Mouse (Mus musculus): ENCODE results near the gene Ank2. TPM values are rescaled to one million over a fixed set of nuclear protein-coding genes. Genes with fewer than 3 reads are reported as not detected.

Gene Ank2
- polyA plus RNA-seq, 1 experiment: 423 TPM

GRCm38 (mm10) chr3:127118777-127119176, 380.4 kb downstream of the Ank2 start:
- TF ChIP-seq POLR2A (IDR thresholded peaks at IDR 0.05; ENCODE audit: insufficient read depth, low read depth, low read length) (no peak), CTCF (IDR thresholded peaks at IDR 0.05; ENCODE audit: insufficient read depth, low read depth, low read length) (no peak)
- Histone ChIP-seq H3K4me3 (ENCODE audit: insufficient read depth, low read depth, low read length) (no peak overlapping the region), H3K27ac (ENCODE audit: insufficient read depth, low read depth, low read length) (no peak overlapping the region), H3K4me1 (ENCODE audit: control insufficient read depth, insufficient read depth, low read length) (peaks cover 6% of the 10 kb centered on the region)
- 84% methylated on average over 4 of the region's 4 CpGs for WGBS

- Histone ChIP-seq H3K27ac (ENCODE audit: insufficient read depth, low read depth, low read length) (no peak overlapping the region), H3K4me3 (ENCODE audit: insufficient read depth, low read depth, low read length) (no peak overlapping the region), H3K4me1 (ENCODE audit: control insufficient read depth, insufficient read depth, low read length) (no peaks in the 10 kb centered on the region)
- 50% methylated on average over 6 of the region's 6 CpGs for WGBS
- TF ChIP-seq CTCF (IDR thresholded peaks at IDR 0.05; ENCODE audit: insufficient read depth, low read depth, low read length) (no peak), POLR2A (IDR thresholded peaks at IDR 0.05; ENCODE audit: insufficient read depth, low read depth, low read length) (no peak)
Observed at GRCm38 (mm10) chr3:127116226-127116625, 382.9 kb downstream of the Ank2 start.

- WGBS: 72% methylated on average over 7 of the region's 7 CpGs
- no peaks in the 10 kb centered on the region; the same call in 1 of the 2 replicates for H3K4me1 ChIP-seq (ENCODE audit: control insufficient read depth, insufficient read depth, low read length)
- no peak overlapping the region for H3K4me3 ChIP-seq (ENCODE audit: insufficient read depth, low read depth, low read length)
- TF ChIP-seq POLR2A (IDR thresholded peaks at IDR 0.05; ENCODE audit: insufficient read depth, low read depth, low read length) (no peak), CTCF (IDR thresholded peaks at IDR 0.05; ENCODE audit: insufficient read depth, low read depth, low read length) (no peak)
- no peak overlapping the region for H3K27ac ChIP-seq (ENCODE audit: insufficient read depth, low read depth, low read length)
Observed at GRCm38 (mm10) chr3:127113238-127113637, 385.9 kb downstream of the Ank2 start.

GRCm38 (mm10) chr3:127109413-127109812, 389.7 kb downstream of the Ank2 start:
- no peak for TF ChIP-seq CTCF (IDR thresholded peaks at IDR 0.05; ENCODE audit: insufficient read depth, low read depth, low read length)
- TF ChIP-seq POLR2A (IDR thresholded peaks at IDR 0.05; ENCODE audit: insufficient read depth, low read depth, low read length): no peak
- WGBS: 60% methylated on average over 3 of the region's 3 CpGs
- peaks cover 9% of the 10 kb centered on the region for H3K4me1 ChIP-seq (ENCODE audit: control insufficient read depth, insufficient read depth, low read length)
- no peak overlapping the region for H3K4me3 ChIP-seq (ENCODE audit: insufficient read depth, low read depth, low read length)
- H3K27ac ChIP-seq (ENCODE audit: insufficient read depth, low read depth, low read length): no peak overlapping the region

GRCm38 (mm10) chr3:127108481-127108880, 390.7 kb downstream of the Ank2 start:
- 57% methylated on average over 2 of the region's 2 CpGs for WGBS
- H3K27ac ChIP-seq (ENCODE audit: insufficient read depth, low read depth, low read length): no peak overlapping the region
- no peak for TF ChIP-seq POLR2A (IDR thresholded peaks at IDR 0.05; ENCODE audit: insufficient read depth, low read depth, low read length)
- TF ChIP-seq CTCF (IDR thresholded peaks at IDR 0.05; ENCODE audit: insufficient read depth, low read depth, low read length): no peak
- no peak overlapping the region for H3K4me3 ChIP-seq (ENCODE audit: insufficient read depth, low read depth, low read length)
- peaks cover 9% of the 10 kb centered on the region for H3K4me1 ChIP-seq (ENCODE audit: control insufficient read depth, insufficient read depth, low read length)

GRCm38 (mm10) chr3:127107281-127107680, 391.9 kb downstream of the Ank2 start:
- 32% methylated on average over 5 of the region's 5 CpGs for WGBS
- H3K27ac ChIP-seq (ENCODE audit: insufficient read depth, low read depth, low read length): no peak overlapping the region

GRCm38 (mm10) chr3:127101326-127101725, 397.8 kb downstream of the Ank2 start:
- no peak overlapping the region for H3K27ac ChIP-seq (ENCODE audit: insufficient read depth, low read depth, low read length)
- peaks cover 6% of the 10 kb centered on the region for H3K4me1 ChIP-seq (ENCODE audit: control insufficient read depth, insufficient read depth, low read length)
- 96% methylated on average over 1 of the region's 1 CpGs for WGBS
- H3K4me3 ChIP-seq (ENCODE audit: insufficient read depth, low read depth, low read length): no peak overlapping the region
- no peak for TF ChIP-seq CTCF (IDR thresholded peaks at IDR 0.05; ENCODE audit: insufficient read depth, low read depth, low read length)
- no peak for TF ChIP-seq POLR2A (IDR thresholded peaks at IDR 0.05; ENCODE audit: insufficient read depth, low read depth, low read length)

More at GRCm38 (mm10) chr3:127107281-127107680, 391.9 kb downstream of the Ank2 start:
- Histone ChIP-seq H3K4me1 (ENCODE audit: control insufficient read depth, insufficient read depth, low read length) (peaks cover 9% of the 10 kb centered on the region), H3K4me3 (ENCODE audit: insufficient read depth, low read depth, low read length) (no peak overlapping the region)
- TF ChIP-seq CTCF (IDR thresholded peaks at IDR 0.05; ENCODE audit: insufficient read depth, low read depth, low read length): no peak
- no peak for TF ChIP-seq POLR2A (IDR thresholded peaks at IDR 0.05; ENCODE audit: insufficient read depth, low read depth, low read length)

GRCm38 (mm10) chr3:127097745-127098144, 401.4 kb downstream of the Ank2 start:
- WGBS: 79% methylated on average over 1 of the region's 1 CpGs
- TF ChIP-seq POLR2A (IDR thresholded peaks at IDR 0.05; ENCODE audit: insufficient read depth, low read depth, low read length) (no peak), CTCF (IDR thresholded peaks at IDR 0.05; ENCODE audit: insufficient read depth, low read depth, low read length) (no peak)
- Histone ChIP-seq H3K4me3 (ENCODE audit: insufficient read depth, low read depth, low read length) (no peak overlapping the region), H3K4me1 (ENCODE audit: control insufficient read depth, insufficient read depth, low read length) (peaks cover 7% of the 10 kb centered on the region), H3K27ac (ENCODE audit: insufficient read depth, low read depth, low read length) (no peak overlapping the region)

GRCm38 (mm10) chr3:127097106-127097505, 402.0 kb downstream of the Ank2 start:
- no peak for TF ChIP-seq CTCF (IDR thresholded peaks at IDR 0.05; ENCODE audit: insufficient read depth, low read depth, low read length)
- TF ChIP-seq POLR2A (IDR thresholded peaks at IDR 0.05; ENCODE audit: insufficient read depth, low read depth, low read length): no peak
- no peak overlapping the region for H3K27ac ChIP-seq (ENCODE audit: insufficient read depth, low read depth, low read length)
- H3K4me3 ChIP-seq (ENCODE audit: insufficient read depth, low read depth, low read length): no peak overlapping the region
- peaks cover 7% of the 10 kb centered on the region for H3K4me1 ChIP-seq (ENCODE audit: control insufficient read depth, insufficient read depth, low read length)
- 92% methylated on average over 1 of the region's 1 CpGs for WGBS

- H3K4me1 ChIP-seq (ENCODE audit: control insufficient read depth, insufficient read depth, low read length): peaks cover 7% of the 10 kb centered on the region
- H3K4me3 ChIP-seq (ENCODE audit: insufficient read depth, low read depth, low read length): no peak overlapping the region
- TF ChIP-seq POLR2A (IDR thresholded peaks at IDR 0.05; ENCODE audit: insufficient read depth, low read depth, low read length): no peak
- no peak for TF ChIP-seq CTCF (IDR thresholded peaks at IDR 0.05; ENCODE audit: insufficient read depth, low read depth, low read length)
- H3K27ac ChIP-seq (ENCODE audit: insufficient read depth, low read depth, low read length): peak overlapping the region; percentile 74
- WGBS: 35% methylated on average over 4 of the region's 4 CpGs
Observed at GRCm38 (mm10) chr3:127093631-127094030, 405.5 kb downstream of the Ank2 start.
